26 mouse cellular contexts compared by ENCODE assay signal in the genomic region with DNA sequence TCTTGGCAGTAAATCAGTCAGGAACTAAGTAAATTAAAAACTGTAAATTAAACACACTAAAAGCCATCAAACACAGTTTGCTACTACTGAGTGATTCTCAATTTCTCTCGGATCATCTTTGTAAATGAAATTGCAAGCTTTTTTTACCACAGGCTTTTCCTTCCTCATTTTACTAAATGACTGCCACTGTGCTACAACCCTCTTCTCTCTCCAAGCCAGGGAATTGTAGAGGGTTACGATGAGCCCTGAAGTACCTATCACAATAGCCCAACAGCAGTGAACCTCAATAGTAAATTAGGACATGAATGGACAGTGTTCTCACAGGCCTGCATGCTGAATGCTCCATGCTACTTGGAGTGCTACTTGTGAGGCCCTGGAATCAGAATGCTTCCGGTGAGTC. TPM values are rescaled to one million over a fixed set of nuclear protein-coding genes. Genes with fewer than 3 reads are reported as not detected.
DNase-seq lines count a peak whose midpoint lies in the region; ATAC-seq lines count a peak whose summit lies in the region.
"Had no signal": no experiment of that assay in that cellular context is flagged by ENCODE, and none has a peak within 500 bp of the region (broad histone marks: within the 10 kb centered on the region; RNA-seq: fewer than 3 reads in every experiment).

No protein-coding gene starts in this region.

- DNase-seq in liver, embryonic 11.5 days (ENCODE audit: low spot score) = no peak
- no peak for DNase-seq in retina, postnatal 1 day
- DNase-seq in forebrain, embryonic 11.5 days (ENCODE audit: low spot score) = no peak
- no peak for DNase-seq in adrenal gland, postnatal 25 days
- DNase-seq: adrenal gland, adult 2 months; cerebellum, adult 18-20 months; cerebellum, adult 9-11 months; cerebellum, postnatal 36 days; embryo, embryonic 11 days; gastrocnemius, postnatal 36 days; heart, adult 18-20 months; heart, postnatal 14 days had no signal

- H3K36me3 ChIP-seq in liver, embryonic 15.5 days (replicated peaks) = peaks cover 90% of the 10 kb centered on the region
- H3K36me3 ChIP-seq in liver, embryonic 11.5 days (ENCODE audit: control insufficient read depth, insufficient read depth, low read length) = peaks cover 29% of the 10 kb centered on the region; the same call in 1 of the 2 replicates
- peaks cover 8% of the 10 kb centered on the region for H3K36me3 ChIP-seq in forebrain, embryonic 11.5 days (ENCODE audit: control insufficient read depth, insufficient read depth, low read length)

- H3K9me3 ChIP-seq in liver, embryonic 15.5 days (replicated peaks) = no peaks in the 10 kb centered on the region
- no peaks in the 10 kb centered on the region for H3K9me3 ChIP-seq in liver, embryonic 11.5 days (ENCODE audit: control insufficient read depth, low read length)
- H3K9me3 ChIP-seq in forebrain, embryonic 11.5 days (ENCODE audit: control insufficient read depth, low read length) = no peaks in the 10 kb centered on the region
- H3K9me3 ChIP-seq: embryonic facial prominence, embryonic 15.5 days; forebrain, embryonic 10.5 days; forebrain, embryonic 15.5 days; heart, embryonic 15.5 days; hindbrain, embryonic 10.5 days; hindbrain, embryonic 15.5 days had no signal

- ATAC-seq in liver, embryonic 15.5 days (ENCODE audit: insufficient read depth) = no peak
- ATAC-seq in liver, embryonic 11.5 days (replicated peaks; ENCODE audit: low FRiP score) = no peak
- peak; percentile 48 for ATAC-seq in common myeloid progenitor, adult 5-6 weeks (replicated peaks; ENCODE audit: low read depth, poor library complexity, severe bottlenecking)
- peak; percentile 46 for ATAC-seq in megakaryocyte, adult 5-6 weeks (ENCODE audit: poor library complexity, severe bottlenecking)
- ATAC-seq in forebrain, embryonic 11.5 days (replicated peaks; ENCODE audit: low FRiP score) = no peak
- ATAC-seq: forebrain, embryonic 15.5 days; inflammation-experienced regulatory T-cells, adult 6 months had no signal

- no peak overlapping the region for H3K4me3 ChIP-seq in liver, embryonic 15.5 days (replicated peaks)
- H3K4me3 ChIP-seq in liver, embryonic 11.5 days (ENCODE audit: low read depth, low read length) = no peak overlapping the region
- no peak overlapping the region for H3K4me3 ChIP-seq in forebrain, embryonic 11.5 days (ENCODE audit: low read depth, low read length)
- H3K4me3 ChIP-seq: embryonic facial prominence, embryonic 15.5 days; erythroblast, embryonic 14.5 days; forebrain, embryonic 10.5 days; forebrain, embryonic 15.5 days; heart, embryonic 15.5 days; hindbrain, embryonic 10.5 days; hindbrain, embryonic 15.5 days had no signal

- peak overlapping the region; percentile 31; the same call in 1 of the 2 replicates for H3K27ac ChIP-seq in liver, embryonic 15.5 days (replicated peaks)
- no peak overlapping the region for H3K27ac ChIP-seq in liver, embryonic 11.5 days (ENCODE audit: low read depth, low read length)
- no peak overlapping the region for H3K27ac ChIP-seq in forebrain, embryonic 11.5 days (ENCODE audit: low read depth, low read length)
- H3K27ac ChIP-seq: embryonic facial prominence, embryonic 15.5 days; forebrain, embryonic 10.5 days; forebrain, embryonic 15.5 days; heart, embryonic 15.5 days; hindbrain, embryonic 10.5 days; hindbrain, embryonic 15.5 days had no signal

- 65% methylated on average over 3 of the region's 3 CpGs for WGBS in liver, embryonic 15.5 days (ENCODE audit: insufficient replicate concordance)
- 83% methylated on average over 3 of the region's 3 CpGs for WGBS in liver, embryonic 11.5 days
- WGBS in forebrain, embryonic 11.5 days = 81% methylated on average over 3 of the region's 3 CpGs

- H3K27me3 ChIP-seq in liver, embryonic 15.5 days = no peaks in the 10 kb centered on the region
- no peaks in the 10 kb centered on the region for H3K27me3 ChIP-seq in liver, embryonic 11.5 days (replicated peaks; ENCODE audit: control insufficient read depth, insufficient read depth, low read length)
- H3K27me3 ChIP-seq in forebrain, embryonic 11.5 days (ENCODE audit: control insufficient read depth, insufficient read depth, low read length) = no peaks in the 10 kb centered on the region
- H3K27me3 ChIP-seq: CH12.LX; embryonic facial prominence, embryonic 15.5 days; forebrain, embryonic 15.5 days; heart, embryonic 15.5 days; hindbrain, embryonic 15.5 days had no signal

- no peak overlapping the region for H3K4me2 ChIP-seq in liver, embryonic 15.5 days
- no peak overlapping the region; the same call in 1 of the 2 replicates for H3K4me2 ChIP-seq in liver, embryonic 11.5 days
- no peak overlapping the region for H3K4me2 ChIP-seq in forebrain, embryonic 11.5 days (ENCODE audit: low read depth, low read length, severe bottlenecking)
- H3K4me2 ChIP-seq: embryonic facial prominence, embryonic 15.5 days; forebrain, embryonic 15.5 days; heart, embryonic 11.5 days; heart, embryonic 15.5 days; hindbrain, embryonic 15.5 days had no signal

- no peak overlapping the region for H3K9ac ChIP-seq in liver, embryonic 15.5 days
- H3K9ac ChIP-seq in liver, embryonic 11.5 days (ENCODE audit: low read depth, low read length) = no peak overlapping the region
- no peak overlapping the region for H3K9ac ChIP-seq in forebrain, embryonic 11.5 days (ENCODE audit: low read length)
- H3K9ac ChIP-seq: embryonic facial prominence, embryonic 15.5 days; forebrain, embryonic 15.5 days; heart, embryonic 15.5 days; hindbrain, embryonic 15.5 days had no signal

- H3K4me1 ChIP-seq in liver, embryonic 15.5 days (replicated peaks) = no peaks in the 10 kb centered on the region
- H3K4me1 ChIP-seq in liver, embryonic 11.5 days (replicated peaks; ENCODE audit: control insufficient read depth, insufficient read depth, low read length) = no peaks in the 10 kb centered on the region
- no peaks in the 10 kb centered on the region for H3K4me1 ChIP-seq in forebrain, embryonic 11.5 days (replicated peaks; ENCODE audit: control insufficient read depth, insufficient read depth, low read length)
- H3K4me1 ChIP-seq: embryonic facial prominence, embryonic 15.5 days; forebrain, embryonic 10.5 days; forebrain, embryonic 15.5 days; hindbrain, embryonic 10.5 days; hindbrain, embryonic 15.5 days had no signal

RNA-seq across cellular contexts. Expression of gene Trmt13, which starts 19.7 kb away (rescaled TPM):
- 7.3 and 8.2 TPM in 2 replicates for polyA plus RNA-seq in liver, embryonic 15.5 days (2015; fragmentation: Nextera tagmentation; extraction: Ambion mirVana)
- 23.4 and 26.3 TPM in 2 replicates for polyA plus RNA-seq in liver, embryonic 11.5 days (2014; fragmentation: Nextera tagmentation; extraction: Ambion mirVana)
- total RNA-seq in common myeloid progenitor, adult 5-6 weeks (2017) = 47.6 and 51.1 TPM in 2 replicates
- total RNA-seq in megakaryocyte, adult 5-6 weeks (2015) = 17.7 and 19.4 TPM in 2 replicates
- 22.1 and 27.0 TPM in 2 replicates for total RNA-seq in megakaryocyte, adult 5-6 weeks (2017)
- 28.6 and 29.0 TPM in 2 replicates for polyA plus RNA-seq in forebrain, embryonic 11.5 days (2014; fragmentation: Nextera tagmentation; extraction: Ambion mirVana)
- total RNA-seq in adrenal gland, postnatal 25 days (2021) = 17.9 and 18.9 TPM in 2 replicates

RNA-seq across cellular contexts. Expression of gene Mfsd14a, which starts 28.4 kb away (rescaled TPM):
- polyA plus RNA-seq in liver, embryonic 15.5 days (2015; fragmentation: Nextera tagmentation; extraction: Ambion mirVana) = 33.3 and 34.9 TPM in 2 replicates
- 67.4 and 75.0 TPM in 2 replicates for polyA plus RNA-seq in liver, embryonic 11.5 days (2014; fragmentation: Nextera tagmentation; extraction: Ambion mirVana)
- 84.3 and 91.0 TPM in 2 replicates for total RNA-seq in common myeloid progenitor, adult 5-6 weeks (2017)
- total RNA-seq in megakaryocyte, adult 5-6 weeks (2015) = 82.7 and 88.5 TPM in 2 replicates
- 91.5 and 95.8 TPM in 2 replicates for total RNA-seq in megakaryocyte, adult 5-6 weeks (2017)
- 83.2 and 88.1 TPM in 2 replicates for polyA plus RNA-seq in forebrain, embryonic 11.5 days (2014; fragmentation: Nextera tagmentation; extraction: Ambion mirVana)
- 60.3 and 68.2 TPM in 2 replicates for total RNA-seq in adrenal gland, postnatal 25 days (2021)

RNA-seq across cellular contexts. Expression of gene Sass6, which starts 39.3 kb away (rescaled TPM):
- 17.0 and 18.5 TPM in 2 replicates for polyA plus RNA-seq in liver, embryonic 15.5 days (2015; fragmentation: Nextera tagmentation; extraction: Ambion mirVana)
- polyA plus RNA-seq in liver, embryonic 11.5 days (2014; fragmentation: Nextera tagmentation; extraction: Ambion mirVana) = 30.4 and 32.4 TPM in 2 replicates
- total RNA-seq in common myeloid progenitor, adult 5-6 weeks (2017) = 49.8 and 57.5 TPM in 2 replicates
- 33.6 and 36.1 TPM in 2 replicates for total RNA-seq in megakaryocyte, adult 5-6 weeks (2015)
- total RNA-seq in megakaryocyte, adult 5-6 weeks (2017) = 44.9 and 46.2 TPM in 2 replicates
- 41.4 and 42.6 TPM in 2 replicates for polyA plus RNA-seq in forebrain, embryonic 11.5 days (2014; fragmentation: Nextera tagmentation; extraction: Ambion mirVana)
- 3.5 and 4.7 TPM in 2 replicates for total RNA-seq in adrenal gland, postnatal 25 days (2021)

RNA-seq across cellular contexts. Expression of gene Gm43191, which starts 47.0 kb away (rescaled TPM):
- polyA plus RNA-seq in liver, embryonic 15.5 days (2015; fragmentation: Nextera tagmentation; extraction: Ambion mirVana) = not detected in 2 replicates
- polyA plus RNA-seq in liver, embryonic 11.5 days (2014; fragmentation: Nextera tagmentation; extraction: Ambion mirVana) = 0.30 TPM in 1 of 2 replicates, not detected in the other
- total RNA-seq in common myeloid progenitor, adult 5-6 weeks (2017) = not detected in 2 replicates
- not detected in 2 replicates for total RNA-seq in megakaryocyte, adult 5-6 weeks (2015)
- not detected in 2 replicates for total RNA-seq in megakaryocyte, adult 5-6 weeks (2017)
- not detected in 2 replicates for polyA plus RNA-seq in forebrain, embryonic 11.5 days (2014; fragmentation: Nextera tagmentation; extraction: Ambion mirVana)
- total RNA-seq in adrenal gland, postnatal 25 days (2021) = 0.61 TPM in 1 of 2 replicates, not detected in the other
- total RNA-seq: adrenal gland, adult 2 months; CH12.LX; gastrocnemius, postnatal 36 days; heart, adult 18-20 months had no signal
- polyA plus RNA-seq: adrenal gland, adult 2 months; embryonic facial prominence, embryonic 11.5 days; embryonic facial prominence, embryonic 15.5 days; erythroblast, embryonic 14.5 days; heart, embryonic 11.5 days; heart, embryonic 15.5 days; hindbrain, embryonic 10.5 days; hindbrain, embryonic 15.5 days; inflammation-experienced regulatory T-cells, adult 6 months had no signal

Comparison
In these comparisons a context has a peak if more than half of its experiments do, and no peak if none do; other contexts are left out.
1. ATAC-seq: peak in common myeloid progenitor, adult 5-6 weeks (single experiment) and megakaryocyte, adult 5-6 weeks (single experiment); none in liver, embryonic 15.5 days (single experiment), liver, embryonic 11.5 days (single experiment) and forebrain, embryonic 11.5 days (single experiment).